Mouse (Mus musculus): ENCODE results near the gene 1520401A03Rik. TPM values are rescaled to one million over a fixed set of nuclear protein-coding genes. Genes with fewer than 3 reads are reported as not detected.

1520401A03Rik gene
- not detected for polyA plus RNA-seq (2017; shearing (Covaris generic))

DNA sequence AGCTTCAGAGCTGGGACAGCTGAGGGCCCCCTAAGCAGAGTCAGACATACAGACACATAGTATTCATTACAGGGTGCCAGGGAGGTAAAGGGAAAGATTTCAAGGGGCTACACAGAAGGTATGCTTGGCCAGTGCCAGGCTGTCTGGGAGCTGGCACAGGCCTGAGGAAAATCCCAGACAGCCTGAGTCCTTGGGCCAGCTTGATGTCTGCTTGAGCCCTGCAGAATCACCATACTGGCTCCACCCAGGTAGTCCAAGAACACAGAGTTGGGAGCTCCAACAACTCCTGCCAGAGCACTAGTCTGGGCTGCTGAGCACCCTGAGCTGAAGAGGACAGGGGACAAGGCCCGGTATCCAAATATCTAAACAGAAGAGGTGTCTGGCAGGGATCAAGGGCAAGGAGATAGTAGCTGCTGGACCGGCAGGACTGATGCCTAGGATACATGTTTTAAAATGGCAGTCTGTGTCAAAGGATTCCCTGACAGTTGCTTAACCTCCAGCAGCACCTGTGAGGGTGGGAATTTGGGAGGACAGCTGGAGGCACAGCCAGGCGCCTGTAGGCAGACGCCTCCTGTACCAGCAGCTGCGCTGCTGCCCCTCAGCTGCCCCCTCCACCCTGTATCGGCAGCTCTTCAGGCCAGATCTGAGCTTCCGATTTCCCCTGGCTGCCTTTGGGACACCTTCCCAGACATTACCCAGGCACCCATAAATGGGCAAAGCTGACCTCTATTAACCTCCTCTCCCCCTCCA is at the start of gene 1520401A03Rik:
1520401A03Rik (minus strand) TSS at position 408 of the 750 bp plus-strand sequence.

DNA sequence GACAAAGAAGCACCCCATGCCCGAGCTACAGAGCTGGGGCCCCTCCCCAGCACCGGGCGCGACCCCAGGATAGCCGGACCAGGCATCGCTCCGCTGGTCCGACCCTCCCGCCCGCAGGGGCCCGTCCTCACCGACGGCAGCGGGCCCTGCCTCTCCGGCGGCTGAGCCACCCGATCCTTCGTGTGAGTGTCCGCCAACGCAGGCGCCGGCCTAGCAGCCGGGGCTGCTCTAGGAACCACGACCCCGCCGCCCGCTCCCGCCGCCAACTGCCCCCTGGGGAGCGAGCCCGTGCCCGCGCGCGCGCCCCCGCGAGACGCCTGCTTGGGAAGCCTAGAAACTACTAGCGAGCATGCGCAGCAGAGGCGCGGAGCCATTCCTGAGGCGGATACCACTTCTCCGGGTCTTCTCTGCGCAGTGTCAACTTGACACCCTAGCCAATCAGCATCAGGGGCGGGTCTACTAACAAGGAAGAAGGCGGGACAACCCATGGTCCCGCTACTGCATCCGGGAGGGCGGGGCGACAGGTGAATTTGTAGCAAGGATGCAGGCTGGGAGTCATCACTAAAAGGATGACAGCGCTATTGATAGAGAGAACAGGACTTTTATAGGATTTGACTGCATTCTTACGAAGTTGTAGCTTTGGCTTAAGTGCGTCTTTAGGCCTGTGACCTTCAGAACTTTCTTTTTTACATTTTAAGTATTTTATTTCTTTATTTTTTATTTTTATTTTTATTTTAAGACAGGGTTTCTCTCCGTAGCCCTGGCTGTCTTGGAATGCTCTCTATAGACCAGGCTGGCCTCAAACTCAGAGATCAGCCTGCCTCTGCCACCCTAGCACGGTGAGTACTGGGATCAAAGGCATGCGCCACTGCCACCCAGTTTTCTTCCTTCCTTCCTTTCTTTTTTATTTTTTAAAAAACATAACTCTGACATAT is 49.0 kb upstream of the 1520401A03Rik start, which contains the start of gene Flywch1:
Flywch1 (minus strand) TSS at position 319 of the 935 bp plus-strand sequence.

DNA sequence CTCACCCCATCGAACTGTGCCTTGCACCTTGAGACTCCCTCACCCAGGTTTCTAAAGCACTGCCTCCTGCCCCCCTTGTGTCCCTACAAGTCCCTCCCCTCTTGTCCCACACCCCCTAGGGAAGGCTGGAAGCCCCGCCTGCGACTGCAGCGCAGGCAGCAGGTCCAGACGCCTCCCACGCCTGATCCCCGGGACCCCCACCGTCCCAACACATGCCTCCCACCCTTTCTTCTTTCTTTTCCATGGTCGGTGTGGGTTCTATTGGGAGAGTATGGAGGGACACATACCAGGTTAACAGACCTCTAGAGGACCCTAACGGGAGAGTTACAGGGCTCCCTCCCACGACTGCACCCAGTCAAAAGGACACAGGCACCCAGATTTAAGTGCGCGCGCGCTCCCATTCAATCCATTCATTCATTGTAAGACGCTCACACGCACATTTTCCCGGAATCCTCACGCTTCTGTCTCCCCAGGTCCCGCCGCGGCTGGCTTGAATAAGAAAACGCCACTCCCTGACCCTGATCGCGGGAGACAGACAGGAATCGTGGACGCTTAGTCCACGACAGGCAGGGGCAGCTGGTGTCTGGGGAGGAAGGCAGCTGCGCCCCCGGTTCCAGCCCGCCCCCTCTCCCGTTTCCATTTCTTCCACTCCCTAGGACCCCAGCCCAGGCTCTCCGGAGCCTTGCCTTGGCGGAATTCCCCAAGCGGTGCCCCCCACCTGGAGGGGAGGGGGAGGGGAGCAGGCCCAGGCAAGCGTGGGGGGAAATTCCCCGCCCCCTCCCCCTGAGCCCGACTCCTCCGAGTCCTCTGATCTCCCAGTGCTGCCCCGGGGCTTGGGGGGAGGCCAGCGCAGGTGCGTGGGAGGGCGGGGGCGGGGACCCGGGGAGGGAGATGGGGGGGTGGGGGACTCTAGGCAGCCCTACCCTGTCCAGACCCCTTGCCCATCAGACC is 23.0 kb upstream of the 1520401A03Rik start, which contains the start of gene Kremen2:
Kremen2 (minus strand) TSS at position 533 of the 951 bp plus-strand sequence.

DNA sequence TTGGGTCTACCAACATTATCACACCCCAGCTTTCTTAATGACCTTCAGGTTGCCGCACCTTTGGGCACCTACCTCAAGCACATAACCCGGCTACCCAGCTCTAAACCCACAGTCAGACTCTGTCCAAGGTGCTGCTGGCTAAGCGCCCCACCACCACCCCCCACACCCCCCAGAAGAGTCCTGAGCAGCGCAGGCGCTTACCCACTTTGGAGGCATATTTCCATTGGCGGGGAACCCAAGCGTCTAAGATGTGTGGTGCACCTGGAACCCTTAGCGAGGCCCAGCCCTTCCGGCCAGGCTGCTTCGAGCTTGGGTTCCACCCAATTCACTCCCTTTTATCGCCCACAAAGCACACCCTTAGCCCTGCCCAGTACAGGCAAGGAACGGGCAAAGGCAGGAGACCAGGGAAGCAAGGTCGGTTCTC is 18.0 kb upstream of the 1520401A03Rik start, which contains the start of gene Paqr4:
Paqr4 (minus strand) TSS at position 270 of the 424 bp plus-strand sequence.

DNA sequence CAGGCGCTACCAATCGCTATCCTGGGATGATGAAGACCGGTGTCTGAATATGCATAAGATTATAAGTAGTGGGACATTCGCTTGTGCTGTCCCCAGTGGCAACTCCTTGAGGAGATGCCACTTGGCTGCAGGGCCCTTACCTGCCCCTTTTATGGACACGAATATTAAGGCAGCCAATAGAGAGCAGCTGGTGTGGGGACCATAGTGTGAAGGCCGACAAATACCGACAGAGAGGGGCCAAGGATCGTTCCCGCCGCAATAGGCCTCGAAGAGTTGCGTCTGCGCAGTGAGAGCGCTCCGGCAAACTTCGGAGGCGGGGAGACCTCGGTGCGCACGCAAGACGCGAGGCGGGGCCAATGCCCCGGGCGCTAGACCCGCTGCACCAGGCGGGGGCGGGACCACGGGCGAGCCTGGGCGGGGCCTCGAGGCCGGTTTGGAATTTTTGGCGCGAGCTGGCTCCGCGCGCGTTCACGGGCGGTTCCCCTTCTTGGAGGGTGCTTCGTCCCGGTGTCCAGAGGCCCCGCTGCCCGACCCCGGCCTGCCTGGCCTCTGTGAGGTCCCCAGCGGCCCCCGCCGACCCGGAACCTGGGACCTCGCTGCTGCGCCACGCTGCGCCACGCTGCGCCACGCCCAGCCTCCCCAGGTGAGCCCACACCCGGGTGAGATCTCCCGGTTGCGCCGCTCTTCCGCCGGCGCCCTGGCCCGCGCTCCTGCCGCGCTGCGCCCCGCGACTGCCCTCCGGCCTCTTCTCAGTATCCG is 3.6 kb upstream of the 1520401A03Rik start, which contains the start of gene Pkmyt1:
Pkmyt1 (plus strand) TSS at position 338 of the 759 bp plus-strand sequence.

DNA sequence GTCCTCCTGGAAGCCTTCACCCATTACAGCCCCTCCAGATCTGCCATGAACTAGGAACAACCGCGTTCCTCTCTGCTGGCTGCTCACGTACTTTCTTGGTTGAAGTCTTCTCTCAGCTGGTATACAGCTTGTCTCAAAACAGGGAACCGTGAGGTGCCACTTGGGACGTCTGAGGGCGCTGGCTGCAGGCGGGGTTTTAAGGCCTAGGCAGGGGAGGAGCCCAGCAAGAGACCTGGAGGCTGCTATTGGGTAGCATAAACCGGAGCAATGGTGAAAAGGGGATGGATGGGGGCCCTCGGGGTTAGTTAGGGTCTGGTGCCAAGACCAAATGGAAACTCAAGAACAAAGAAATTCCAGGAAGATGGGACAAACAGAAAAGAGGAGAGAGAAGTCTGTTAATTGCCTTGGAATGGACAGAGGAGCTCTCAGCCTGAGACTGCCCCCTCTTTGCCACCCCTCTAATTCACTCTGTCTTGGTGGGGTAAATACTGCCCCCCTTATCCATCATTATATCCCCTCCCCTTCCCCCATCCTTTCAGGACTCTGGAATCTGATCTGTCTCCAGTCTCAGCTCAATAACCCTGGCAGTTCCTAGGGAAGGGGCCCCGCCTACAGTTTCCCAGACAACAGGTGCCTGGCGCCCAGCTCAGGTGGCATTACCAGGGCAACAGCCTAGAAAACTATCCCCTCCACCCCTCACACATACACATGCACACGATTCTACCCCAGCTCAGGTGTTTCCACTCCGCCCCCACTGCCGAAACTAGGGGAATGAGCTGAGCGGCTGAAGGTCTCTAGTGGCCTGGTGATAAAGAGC is 38.5 kb downstream of the 1520401A03Rik start, which contains the start of gene Cldn9:
Cldn9 (minus strand) TSS at position 171 of the 817 bp plus-strand sequence.

DNA sequence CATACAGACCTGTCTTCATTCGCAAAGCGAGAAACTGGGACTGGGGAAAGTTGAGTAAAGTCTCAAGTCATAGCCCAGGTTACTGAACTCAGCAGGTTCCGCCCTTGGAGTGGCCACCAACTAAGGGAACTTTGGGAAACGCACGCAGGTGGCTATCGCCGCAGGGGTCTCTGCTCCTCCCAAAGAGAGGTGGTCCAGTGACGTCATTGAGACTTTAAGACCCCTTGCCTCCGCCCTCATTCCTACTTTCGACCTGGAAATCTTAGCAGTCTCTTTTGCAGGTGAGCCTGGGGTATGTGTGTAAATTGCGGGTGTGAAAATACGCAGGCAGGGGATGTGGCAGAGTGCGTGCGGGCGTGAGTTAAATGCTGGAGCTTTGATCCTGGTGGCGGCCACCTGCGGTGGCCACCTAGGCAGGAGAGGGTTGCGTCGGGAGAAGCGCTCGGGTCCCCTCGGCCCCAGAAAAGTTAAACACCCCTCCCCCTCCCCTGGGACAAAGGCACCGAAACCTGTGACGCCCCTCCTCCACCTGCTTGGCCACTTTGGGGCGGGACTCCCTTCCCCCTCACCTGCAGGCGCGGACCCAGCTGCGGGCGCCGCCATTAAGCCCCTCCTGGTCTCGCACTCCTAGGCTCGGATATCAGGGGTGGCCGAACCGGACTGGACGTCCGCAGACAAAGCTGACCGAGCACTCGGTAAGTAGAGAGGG is 43.3 kb downstream of the 1520401A03Rik start, which contains the start of gene Cldn6:
Cldn6 (plus strand) TSS at position 123 of the 709 bp plus-strand sequence.

DNA sequence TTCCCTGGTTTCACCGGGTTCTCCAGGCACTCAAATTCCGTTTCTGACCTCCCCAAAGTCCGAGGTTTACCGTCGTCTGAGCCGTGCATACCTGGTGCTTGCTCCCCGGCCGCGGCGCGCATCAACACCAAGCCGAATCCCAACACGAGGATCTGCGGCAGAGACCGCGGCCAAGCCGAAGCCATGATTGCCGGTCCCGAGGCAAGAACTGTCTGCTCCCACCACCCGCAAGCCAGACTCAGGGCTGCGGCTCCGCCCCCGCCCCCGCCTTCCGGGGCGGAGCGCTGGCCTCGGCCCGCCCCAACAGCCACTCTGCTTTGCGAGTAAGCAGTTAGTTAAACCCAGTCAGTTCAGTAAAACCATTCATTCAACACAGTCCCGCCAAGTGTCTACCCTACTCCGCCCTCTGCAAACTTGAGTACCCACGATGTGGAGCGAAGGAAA is 45.3 kb downstream of the 1520401A03Rik start, which contains the start of gene Tnfrsf12a:
Tnfrsf12a (minus strand) TSS at position 233 of the 444 bp plus-strand sequence.

DNA sequence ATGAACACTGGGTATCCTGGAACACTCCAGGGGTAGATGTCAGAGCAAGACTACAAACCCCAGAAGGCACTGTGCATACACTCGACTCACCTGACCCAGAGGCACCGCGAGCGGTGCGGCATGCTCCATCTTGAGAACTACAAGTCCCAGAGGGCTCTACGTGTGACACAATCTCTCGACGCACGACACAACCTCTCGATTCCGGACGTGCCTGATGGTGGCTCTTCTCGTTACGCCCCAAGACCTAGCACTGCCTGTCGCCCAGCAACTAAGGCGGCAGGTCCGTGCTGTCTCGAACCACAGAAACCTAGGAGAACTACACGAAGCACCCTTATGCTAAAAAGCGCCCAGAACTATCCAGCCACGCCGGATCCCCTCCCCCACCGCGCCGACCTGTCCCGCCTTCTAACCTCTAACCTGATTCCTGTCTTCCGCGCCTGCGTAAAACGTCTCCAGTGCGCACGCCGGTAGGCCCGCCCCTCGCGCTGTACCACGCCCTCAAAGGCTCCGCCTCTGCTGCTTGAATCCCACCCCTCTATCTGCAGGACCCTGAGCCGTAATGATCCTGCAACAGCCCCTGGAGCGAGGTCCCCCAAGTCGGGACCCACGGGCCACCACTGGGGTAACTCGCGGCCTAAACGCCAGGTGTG is 49.0 kb downstream of the 1520401A03Rik start, which contains the start of the genes Hcfc1r1 and Thoc6:
Hcfc1r1 (plus strand) TSS at position 173 of the 650 bp plus-strand sequence.
Thoc6 (minus strand) TSS at position 459 of the 650 bp plus-strand sequence.

DNA sequence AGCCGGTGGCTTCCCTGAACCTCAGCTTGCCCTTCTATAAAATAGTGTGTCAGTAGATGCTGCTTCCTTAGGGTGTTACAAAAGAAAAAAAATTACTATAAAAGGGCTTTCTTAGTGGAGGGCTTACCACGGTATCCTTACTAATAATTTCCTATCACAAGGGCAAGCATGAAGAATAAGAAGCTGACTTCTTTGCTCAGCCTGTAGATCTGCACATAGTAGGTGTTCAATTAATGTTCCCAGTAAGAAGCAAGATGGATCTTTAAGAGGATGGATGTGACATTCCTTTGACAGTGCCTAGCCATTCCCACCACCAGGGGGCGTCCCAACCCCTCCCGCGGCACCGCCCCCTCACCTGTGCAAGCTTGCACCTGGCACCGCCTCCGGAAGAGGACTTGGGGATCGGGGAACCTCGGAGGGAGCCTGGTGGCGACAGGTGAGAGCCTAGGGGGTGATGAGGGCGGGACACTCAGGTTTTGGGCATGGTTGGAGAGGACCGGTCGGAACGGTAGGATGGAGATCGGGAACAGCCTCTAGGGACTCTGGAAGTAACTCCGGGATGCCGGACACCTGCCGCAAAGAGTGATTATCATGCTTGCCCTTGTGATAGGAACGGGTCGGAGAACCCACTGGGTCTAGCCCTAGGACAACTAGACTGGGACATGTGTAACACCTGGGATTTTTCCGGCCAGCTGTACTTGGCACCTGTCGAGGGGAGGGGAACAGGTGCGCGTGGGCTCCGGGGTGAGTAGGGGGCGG is 62.3 kb downstream of the 1520401A03Rik start, which contains the start of gene Bicdl2:
Bicdl2 (plus strand) TSS at position 390 of the 759 bp plus-strand sequence.

Other genes starting within 250 kb of the 1520401A03Rik start
- gene Vmn2r117, start 243.1 kb downstream of the 1520401A03Rik start, polyA plus RNA-seq (2017; shearing (Covaris generic)), result not detected
- 12.3 TPM for gene Zfp213, start 158.5 kb downstream of the 1520401A03Rik start, polyA plus RNA-seq (2017; shearing (Covaris generic))
- gene Zfp13, start 123.3 kb downstream of the 1520401A03Rik start, polyA plus RNA-seq (2017; shearing (Covaris generic)), result not detected
- 4.7 TPM for gene Zscan10, start 121.9 kb downstream of the 1520401A03Rik start, polyA plus RNA-seq (2017; shearing (Covaris generic))
- 0.40 TPM for gene Mmp25, start 77.5 kb downstream of the 1520401A03Rik start, polyA plus RNA-seq (2017; shearing (Covaris generic))
- not detected for gene Bicdl2, start 62.3 kb downstream of the 1520401A03Rik start, polyA plus RNA-seq (2017; shearing (Covaris generic))
- 73.0 TPM for gene Hcfc1r1, start 49.2 kb downstream of the 1520401A03Rik start, polyA plus RNA-seq (2017; shearing (Covaris generic))
- gene Thoc6, start 48.9 kb downstream of the 1520401A03Rik start, polyA plus RNA-seq (2017; shearing (Covaris generic)), result 33.0 TPM
- gene Tnfrsf12a, start 45.3 kb downstream of the 1520401A03Rik start, polyA plus RNA-seq (2017; shearing (Covaris generic)), result 14.9 TPM
- gene Cldn6, start 43.5 kb downstream of the 1520401A03Rik start, polyA plus RNA-seq (2017; shearing (Covaris generic)), result not detected
- not detected for gene Cldn9, start 38.8 kb downstream of the 1520401A03Rik start, polyA plus RNA-seq (2017; shearing (Covaris generic))
- gene Pkmyt1, start 3.6 kb upstream of the 1520401A03Rik start, polyA plus RNA-seq (2017; shearing (Covaris generic)), result 15.2 TPM
- 4.5 TPM for gene Paqr4, start 18.1 kb upstream of the 1520401A03Rik start, polyA plus RNA-seq (2017; shearing (Covaris generic))
- 5.8 TPM for gene Kremen2, start 23.1 kb upstream of the 1520401A03Rik start, polyA plus RNA-seq (2017; shearing (Covaris generic))
- 17.1 TPM for gene Flywch1, start 48.8 kb upstream of the 1520401A03Rik start, polyA plus RNA-seq (2017; shearing (Covaris generic))
- gene Flywch2, start 63.3 kb upstream of the 1520401A03Rik start, polyA plus RNA-seq (2017; shearing (Covaris generic)), result 5.2 TPM
- 338 TPM for gene Srrm2, start 67.7 kb upstream of the 1520401A03Rik start, polyA plus RNA-seq (2017; shearing (Covaris generic))
- gene Elob, start 106.4 kb upstream of the 1520401A03Rik start, polyA plus RNA-seq (2017; shearing (Covaris generic)), result 746 TPM
- 1.2 TPM for gene Prss33, start 113.3 kb upstream of the 1520401A03Rik start, polyA plus RNA-seq (2017; shearing (Covaris generic))
- not detected for gene Prss32, start 121.1 kb upstream of the 1520401A03Rik start, polyA plus RNA-seq (2017; shearing (Covaris generic))
- gene Prss41, start 121.4 kb upstream of the 1520401A03Rik start, polyA plus RNA-seq (2017; shearing (Covaris generic)), result 5.4 TPM
- not detected for gene Prss21, start 145.3 kb upstream of the 1520401A03Rik start, polyA plus RNA-seq (2017; shearing (Covaris generic))
- not detected for gene Dcpp1, start 158.1 kb upstream of the 1520401A03Rik start, polyA plus RNA-seq (2017; shearing (Covaris generic))
- not detected for gene Dcpp2, start 158.1 kb upstream of the 1520401A03Rik start, polyA plus RNA-seq (2017; shearing (Covaris generic))
- not detected for gene Dcpp3, start 194.7 kb upstream of the 1520401A03Rik start, polyA plus RNA-seq (2017; shearing (Covaris generic))
- gene Sbp, start 218.9 kb upstream of the 1520401A03Rik start, polyA plus RNA-seq (2017; shearing (Covaris generic)), result not detected
- gene Sbpl, start 232.5 kb upstream of the 1520401A03Rik start, polyA plus RNA-seq (2017; shearing (Covaris generic)), result not detected